Mouse (Mus musculus) myocyte (in vitro differentiated cells): ENCODE measurements around the gene Tlr9.

Source experiments
- E2F4 ChIP-seq: IDR thresholded peaks from one replicate; pipeline ENCODE4 v1.6.1; 2011; ENCODE audit warnings: mild to moderate bottlenecking, control low read depth, moderate library complexity; ENCODE audit not compliant: insufficient read depth
- MAX ChIP-seq: IDR thresholded peaks from one replicate; pipeline ENCODE4 v1.6.1; 2011; ENCODE audit warnings: low read depth, mild to moderate bottlenecking, control low read depth
- MYOD1 ChIP-seq, 3 experiments: IDR thresholded peaks; one replicate each; pipeline ENCODE4 v1.6.1; 2011; ENCODE audit warnings: control low read depth in 2 of 3, low read depth in 2 of 3, mild to moderate bottlenecking in 2 of 3, moderate library complexity in 1 of 3; ENCODE audit not compliant: insufficient read length in 2 of 3, control insufficient read depth in 1 of 3
- MYOG ChIP-seq, 3 experiments: IDR thresholded peaks; one replicate each; pipeline ENCODE4 v1.6.1; 2011; ENCODE audit warnings: control low read depth in 2 of 3, low read depth in 2 of 3, mild to moderate bottlenecking in 2 of 3; ENCODE audit not compliant: insufficient read length in 2 of 3, control insufficient read depth in 1 of 3, insufficient read depth in 1 of 3
- POLR2A ChIP-seq: IDR thresholded peaks from one replicate; pipeline ENCODE4 v1.6.1; 2011; ENCODE audit warnings: low read depth, mild to moderate bottlenecking, control low read depth, moderate library complexity; ENCODE audit not compliant: insufficient read length
- POLR2AphosphoS2 ChIP-seq: IDR thresholded peaks from one replicate; pipeline ENCODE4 v1.6.1; 2011; ENCODE audit warnings: low read depth, control low read depth; ENCODE audit not compliant: insufficient read length
- TCF12 ChIP-seq: IDR thresholded peaks from one replicate; pipeline ENCODE4 v1.6.1; 2011; ENCODE audit warnings: mild to moderate bottlenecking, control low read depth; ENCODE audit not compliant: poor library complexity, insufficient read depth, severe bottlenecking
- USF1 ChIP-seq: IDR thresholded peaks from one replicate; pipeline ENCODE4 v1.6.1; 2011; ENCODE audit warnings: low read depth, mild to moderate bottlenecking, control low read depth, moderate library complexity

GRCm38 (mm10) chr9:106237878-106238277 lies 15.5 kb downstream of the Tlr9 start:
- TF ChIP-seq POLR2A (no peak), MAX (no peak), MYOD1 (IDR thresholded peaks at IDR 0.05; ENCODE audit: control insufficient read depth in 1 of 3, insufficient read length in 2 of 3, low read depth in 2 of 3) (no peak), TCF12 (no peak), USF1 (no peak), MYOG (IDR thresholded peaks at IDR 0.05; ENCODE audit: control insufficient read depth in 1 of 3, insufficient read depth in 1 of 3, insufficient read length in 2 of 3, low read depth in 2 of 3) (no peak), E2F4 (no peak), POLR2AphosphoS2 (no peak)
